Mouse (Mus musculus): ENCODE data around the gene Snx12. TPM values are rescaled to one million over a fixed set of nuclear protein-coding genes. Genes with fewer than 3 reads are reported as not detected.

The Snx12 gene
- polyA plus RNA-seq, 1 experiment from 2014 or later = 54.2 TPM

GRCm38 (mm10) chrX:101253952-101254729 lies 31.8 kb upstream of the Snx12 start, which contains the start of gene Foxo4:
TSS of gene Foxo4 (plus strand) at chrX:101254528.
- peak within 1 kb of the TSS; percentile 59 for H3K4me3 ChIP-seq (ENCODE audit: low read length)
- peak within 1 kb of the TSS; percentile 45 for H3K27ac ChIP-seq (ENCODE audit: low read length)
- no peaks in the 10 kb centered on the region for H3K9me3 ChIP-seq (ENCODE audit: control insufficient read depth, low read length)
- peak; percentile 95 for ATAC-seq
- H3K4me1 ChIP-seq (ENCODE audit: control insufficient read depth, insufficient read depth, low read length) = no peaks in the 10 kb centered on the region
- H3K9ac ChIP-seq (ENCODE audit: low read depth, low read length) = peak within 1 kb of the TSS; percentile 73
- peak within 1 kb of the TSS; percentile 65 for H3K4me2 ChIP-seq (ENCODE audit: low read depth, low read length)
- H3K27me3 ChIP-seq (replicated peaks; ENCODE audit: control insufficient read depth, insufficient read depth, low read length) = 0 out of 2 replicates have a peak, but pooled peaks cover 3% of the 10 kb centered on the region
- WGBS = 20% methylated on average over 46 of the region's 47 CpGs
- no peaks in the 10 kb centered on the region for H3K36me3 ChIP-seq (ENCODE audit: control insufficient read depth, insufficient read depth, low read length)

GRCm38 (mm10) chrX:101245011-101245410 lies 22.6 kb upstream of the Snx12 start:
- WGBS = 36% methylated on average over 1 of the region's 1 CpGs

GRCm38 (mm10) chrX:101222796-101223162 lies 416 bp upstream of the Snx12 start:
- Histone ChIP-seq H3K36me3 (ENCODE audit: control insufficient read depth, insufficient read depth, low read length) (no peaks in the 10 kb centered on the region), H3K27me3 (replicated peaks; ENCODE audit: control insufficient read depth, insufficient read depth, low read length) (no peaks in the 10 kb centered on the region), H3K27ac (ENCODE audit: low read length) (peak overlapping the region; percentile 57), H3K9me3 (ENCODE audit: control insufficient read depth, low read length) (no peaks in the 10 kb centered on the region), H3K4me2 (ENCODE audit: low read depth, low read length) (peak overlapping the region; percentile 51), H3K4me3 (ENCODE audit: low read length) (peak overlapping the region; percentile 57), H3K9ac (ENCODE audit: low read depth, low read length) (peak overlapping the region; percentile 54; the same call in 1 of the 2 replicates), H3K4me1 (ENCODE audit: control insufficient read depth, insufficient read depth, low read length) (no peaks in the 10 kb centered on the region)
- ATAC-seq = no peak
- 26% methylated on average over 7 of the region's 7 CpGs for WGBS

More at GRCm38 (mm10) chrX:101245011-101245410, 22.6 kb upstream of the Snx12 start:
- no peaks in the 10 kb centered on the region for H3K36me3 ChIP-seq (ENCODE audit: control insufficient read depth, insufficient read depth, low read length)
- no peaks in the 10 kb centered on the region for H3K27me3 ChIP-seq (replicated peaks; ENCODE audit: control insufficient read depth, insufficient read depth, low read length)
- no peak for ATAC-seq
- H3K9ac ChIP-seq (ENCODE audit: low read depth, low read length) = no peak overlapping the region
- H3K4me2 ChIP-seq (ENCODE audit: low read depth, low read length) = no peak overlapping the region
- no peak overlapping the region for H3K27ac ChIP-seq (ENCODE audit: low read length)
- H3K9me3 ChIP-seq (ENCODE audit: control insufficient read depth, low read length) = no peaks in the 10 kb centered on the region
- H3K4me1 ChIP-seq (ENCODE audit: control insufficient read depth, insufficient read depth, low read length) = no peaks in the 10 kb centered on the region
- no peak overlapping the region for H3K4me3 ChIP-seq (ENCODE audit: low read length)

GRCm38 (mm10) chrX:101189285-101189684 lies 33.1 kb downstream of the Snx12 start:
- no peak overlapping the region for H3K4me3 ChIP-seq (ENCODE audit: low read length)
- 89% methylated on average over 3 of the region's 3 CpGs for WGBS
- no peaks in the 10 kb centered on the region for H3K9me3 ChIP-seq (ENCODE audit: control insufficient read depth, low read length)
- no peak overlapping the region for H3K9ac ChIP-seq (ENCODE audit: low read depth, low read length)
- no peak overlapping the region for H3K27ac ChIP-seq (ENCODE audit: low read length)
- 0 out of 2 replicates have a peak, but pooled peaks cover 2% of the 10 kb centered on the region for H3K27me3 ChIP-seq (replicated peaks; ENCODE audit: control insufficient read depth, insufficient read depth, low read length)
- no peak for ATAC-seq
- no peak overlapping the region for H3K4me2 ChIP-seq (ENCODE audit: low read depth, low read length)
- H3K36me3 ChIP-seq (ENCODE audit: control insufficient read depth, insufficient read depth, low read length) = no peaks in the 10 kb centered on the region
- no peaks in the 10 kb centered on the region for H3K4me1 ChIP-seq (ENCODE audit: control insufficient read depth, insufficient read depth, low read length)

GRCm38 (mm10) chrX:101187647-101188046 lies 34.7 kb downstream of the Snx12 start:
- Histone ChIP-seq H3K9me3 (ENCODE audit: control insufficient read depth, low read length) (no peaks in the 10 kb centered on the region), H3K4me3 (ENCODE audit: low read length) (no peak overlapping the region), H3K4me1 (ENCODE audit: control insufficient read depth, insufficient read depth, low read length) (no peaks in the 10 kb centered on the region), H3K27me3 (replicated peaks; ENCODE audit: control insufficient read depth, insufficient read depth, low read length) (0 out of 2 replicates have a peak, but pooled peaks cover 2% of the 10 kb centered on the region), H3K27ac (ENCODE audit: low read length) (no peak overlapping the region), H3K9ac (ENCODE audit: low read depth, low read length) (no peak overlapping the region), H3K36me3 (ENCODE audit: control insufficient read depth, insufficient read depth, low read length) (no peaks in the 10 kb centered on the region), H3K4me2 (ENCODE audit: low read depth, low read length) (no peak overlapping the region)
- 55% methylated on average over 1 of the region's 1 CpGs for WGBS
- ATAC-seq = peak; percentile 71

GRCm38 (mm10) chrX:101173388-101173787 lies 49.0 kb downstream of the Snx12 start:
- no peaks in the 10 kb centered on the region for H3K36me3 ChIP-seq (ENCODE audit: control insufficient read depth, insufficient read depth, low read length)
- H3K9ac ChIP-seq (ENCODE audit: low read depth, low read length) = no peak overlapping the region
- H3K9me3 ChIP-seq (ENCODE audit: control insufficient read depth, low read length) = no peaks in the 10 kb centered on the region
- H3K4me3 ChIP-seq (ENCODE audit: low read length) = no peak overlapping the region
- H3K27ac ChIP-seq (ENCODE audit: low read length) = no peak overlapping the region
- 90% methylated on average over 1 of the region's 1 CpGs for WGBS
- no peak overlapping the region for H3K4me2 ChIP-seq (ENCODE audit: low read depth, low read length)
- no peaks in the 10 kb centered on the region for H3K4me1 ChIP-seq (ENCODE audit: control insufficient read depth, insufficient read depth, low read length)
- no peak for ATAC-seq
- peaks cover 4% of the 10 kb centered on the region; the same call in 1 of the 2 replicates for H3K27me3 ChIP-seq (replicated peaks; ENCODE audit: control insufficient read depth, insufficient read depth, low read length)

- Histone ChIP-seq H3K4me3 (ENCODE audit: low read length) (no peak overlapping the region), H3K27ac (ENCODE audit: low read length) (no peak overlapping the region), H3K4me2 (ENCODE audit: low read depth, low read length) (no peak overlapping the region), H3K36me3 (ENCODE audit: control insufficient read depth, insufficient read depth, low read length) (no peaks in the 10 kb centered on the region), H3K9ac (ENCODE audit: low read depth, low read length) (no peak overlapping the region), H3K27me3 (replicated peaks; ENCODE audit: control insufficient read depth, insufficient read depth, low read length) (no peaks in the 10 kb centered on the region), H3K4me1 (ENCODE audit: control insufficient read depth, insufficient read depth, low read length) (no peaks in the 10 kb centered on the region), H3K9me3 (ENCODE audit: control insufficient read depth, low read length) (no peaks in the 10 kb centered on the region)
- WGBS = 61% methylated on average over 2 of the region's 2 CpGs
- ATAC-seq = peak; percentile 70; the same call in 1 of the 2 replicates
Observed at GRCm38 (mm10) chrX:101168425-101168824, 53.9 kb downstream of the Snx12 start.

- no peak for ATAC-seq
- H3K9ac ChIP-seq (ENCODE audit: low read depth, low read length) = no peak overlapping the region
- H3K27me3 ChIP-seq (replicated peaks; ENCODE audit: control insufficient read depth, insufficient read depth, low read length) = no peaks in the 10 kb centered on the region
- WGBS = 65% methylated on average over 2 of the region's 2 CpGs
- H3K9me3 ChIP-seq (ENCODE audit: control insufficient read depth, low read length) = no peaks in the 10 kb centered on the region
- no peak overlapping the region for H3K4me2 ChIP-seq (ENCODE audit: low read depth, low read length)
- H3K4me3 ChIP-seq (ENCODE audit: low read length) = no peak overlapping the region
- H3K27ac ChIP-seq (ENCODE audit: low read length) = no peak overlapping the region
- no peaks in the 10 kb centered on the region for H3K36me3 ChIP-seq (ENCODE audit: control insufficient read depth, insufficient read depth, low read length)
- H3K4me1 ChIP-seq (ENCODE audit: control insufficient read depth, insufficient read depth, low read length) = no peaks in the 10 kb centered on the region
Observed at GRCm38 (mm10) chrX:101163739-101164138, 58.6 kb downstream of the Snx12 start.

- H3K27me3 ChIP-seq (replicated peaks; ENCODE audit: control insufficient read depth, insufficient read depth, low read length) = no peaks in the 10 kb centered on the region
- 86% methylated on average over 3 of the region's 3 CpGs for WGBS
- no peak for ATAC-seq
- H3K4me2 ChIP-seq (ENCODE audit: low read depth, low read length) = no peak overlapping the region
- H3K4me1 ChIP-seq (ENCODE audit: control insufficient read depth, insufficient read depth, low read length) = no peaks in the 10 kb centered on the region
- H3K36me3 ChIP-seq (ENCODE audit: control insufficient read depth, insufficient read depth, low read length) = no peaks in the 10 kb centered on the region
- no peak overlapping the region for H3K4me3 ChIP-seq (ENCODE audit: low read length)
- no peak overlapping the region for H3K27ac ChIP-seq (ENCODE audit: low read length)
- H3K9me3 ChIP-seq (ENCODE audit: control insufficient read depth, low read length) = no peaks in the 10 kb centered on the region
- H3K9ac ChIP-seq (ENCODE audit: low read depth, low read length) = no peak overlapping the region
Observed at GRCm38 (mm10) chrX:101163278-101163677, 59.1 kb downstream of the Snx12 start.

Data from intestine, embryonic 16.5 days (tissue).